Comparison of ENCODE assay signal across 11 mouse cellular contexts in the genomic region with DNA sequence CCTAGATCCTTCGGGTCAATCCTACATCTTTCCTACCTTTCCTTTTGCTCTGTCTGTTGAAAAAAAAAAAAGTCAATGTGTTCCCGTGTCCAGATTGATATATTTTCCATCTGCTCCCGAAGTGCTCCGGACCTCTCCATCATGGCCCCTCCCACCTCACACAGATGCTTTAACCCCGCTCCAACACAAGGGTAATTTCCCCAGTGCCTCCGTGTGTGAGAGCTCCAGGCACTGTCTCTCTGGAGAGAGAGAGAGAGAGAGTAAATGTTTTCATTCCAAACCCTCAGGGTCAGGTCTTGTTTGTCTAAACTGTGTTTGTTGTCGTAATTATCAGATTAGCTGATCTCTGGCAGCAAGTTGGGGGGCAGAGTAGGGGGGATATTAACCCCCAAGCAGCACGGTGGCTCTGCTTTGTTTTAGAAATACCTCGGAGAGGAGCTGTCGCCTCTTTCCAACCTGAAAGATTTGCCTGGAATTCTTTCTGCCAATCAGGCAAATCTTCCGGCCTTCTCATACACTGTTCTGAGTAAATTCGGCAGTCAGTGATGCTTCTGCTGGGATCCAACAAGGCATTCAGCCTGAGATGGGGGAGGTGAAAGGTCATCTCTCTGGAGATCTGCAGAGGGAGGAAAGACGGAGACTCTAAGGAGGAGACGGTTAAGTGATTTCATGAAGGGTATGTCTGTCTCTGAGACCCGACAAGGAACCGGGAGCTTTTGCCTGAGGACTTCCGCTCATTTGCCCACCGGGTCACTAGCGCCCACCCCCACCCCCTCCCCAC. TPM values are rescaled to one million over a fixed set of nuclear protein-coding genes. Genes with fewer than 3 reads are reported as not detected.
DNase-seq lines count a peak whose midpoint lies in the region; ATAC-seq lines count a peak whose summit lies in the region.
"Had no signal": no experiment of that assay in that cellular context is flagged by ENCODE, and none has a peak within 500 bp of the region (broad histone marks: within the 10 kb centered on the region; RNA-seq: fewer than 3 reads in every experiment).

No protein-coding gene starts in this region.

- no peak for DNase-seq in lung, postnatal 36 days
- DNase-seq in hindbrain, embryonic 10.5 days (ENCODE audit: low spot score): peak; percentile 60
- DNase-seq in left cerebral cortex, postnatal 25 days (ENCODE audit: low spot score in 2 of 2): no peak
- no peak for DNase-seq in layer of hippocampus, adult 18-20 months (ENCODE audit: low spot score in 2 of 2)
- no peak for DNase-seq in spleen, postnatal 4 days (ENCODE audit: low spot score in 2 of 2)
- no peak for DNase-seq in layer of hippocampus, adult 8-10 months (ENCODE audit: low spot score in 2 of 2)
- DNase-seq: kidney, adult 11 months; right cerebral cortex, postnatal 14 days had no signal

- H3K4me3 ChIP-seq in lung, embryonic 16.5 days (ENCODE audit: low read length): no peak overlapping the region
- peak overlapping the region; percentile 37 for H3K4me3 ChIP-seq in hindbrain, embryonic 10.5 days
- no peak overlapping the region for H3K4me3 ChIP-seq in midbrain, embryonic 12.5 days
- H3K4me3 ChIP-seq: liver, embryonic 15.5 days had no signal

- no peak overlapping the region for H3K9ac ChIP-seq in lung, embryonic 16.5 days (ENCODE audit: low read length)
- no peak overlapping the region for H3K9ac ChIP-seq in midbrain, embryonic 12.5 days (replicated peaks)
- H3K9ac ChIP-seq: liver, embryonic 15.5 days had no signal

- ATAC-seq in lung, embryonic 16.5 days (ENCODE audit: low read depth): 0 out of 2 replicates have a peak, but pooled peaks have one; percentile 36
- ATAC-seq in midbrain, embryonic 12.5 days (ENCODE audit: low FRiP score, low read depth): no peak

- H3K4me1 ChIP-seq in lung, embryonic 16.5 days (replicated peaks; ENCODE audit: control insufficient read depth, insufficient read depth, low read length): peaks cover 3% of the 10 kb centered on the region; the same call in 1 of the 2 replicates
- peaks cover 18% of the 10 kb centered on the region for H3K4me1 ChIP-seq in hindbrain, embryonic 10.5 days (replicated peaks)
- peaks cover 9% of the 10 kb centered on the region for H3K4me1 ChIP-seq in midbrain, embryonic 12.5 days
- H3K4me1 ChIP-seq: liver, embryonic 15.5 days had no signal

- H3K27me3 ChIP-seq in lung, embryonic 16.5 days (ENCODE audit: control insufficient read depth, insufficient read depth, low read depth, low read length): peaks cover 6% of the 10 kb centered on the region; the same call in 1 of the 2 replicates
- peaks cover 56% of the 10 kb centered on the region for H3K27me3 ChIP-seq in hindbrain, embryonic 10.5 days (ENCODE audit: insufficient read depth, poor library complexity, severe bottlenecking)
- peaks cover 41% of the 10 kb centered on the region for H3K27me3 ChIP-seq in midbrain, embryonic 12.5 days

- H3K36me3 ChIP-seq in lung, embryonic 16.5 days (ENCODE audit: control insufficient read depth, insufficient read depth, low read length): no peaks in the 10 kb centered on the region
- no peaks in the 10 kb centered on the region for H3K36me3 ChIP-seq in hindbrain, embryonic 10.5 days
- H3K36me3 ChIP-seq in midbrain, embryonic 12.5 days: no peaks in the 10 kb centered on the region
- H3K36me3 ChIP-seq: liver, embryonic 15.5 days had no signal

- no peak overlapping the region for H3K27ac ChIP-seq in lung, embryonic 16.5 days (ENCODE audit: low read length)
- peak overlapping the region; percentile 77 for H3K27ac ChIP-seq in hindbrain, embryonic 10.5 days
- H3K27ac ChIP-seq in midbrain, embryonic 12.5 days (replicated peaks): no peak overlapping the region
- H3K27ac ChIP-seq: liver, embryonic 15.5 days had no signal

- intact Hi-C loops in left cerebral cortex, postnatal 25 days (cut with DNase I): no loop called here

- peak overlapping the region; percentile 16; the same call in 1 of the 2 replicates for H3K4me2 ChIP-seq in lung, embryonic 16.5 days (ENCODE audit: low read depth, low read length)
- peak overlapping the region; percentile 43 for H3K4me2 ChIP-seq in midbrain, embryonic 12.5 days (replicated peaks)
- H3K4me2 ChIP-seq: liver, embryonic 15.5 days had no signal

- WGBS in lung, embryonic 16.5 days: 5% methylated on average over 19 of the region's 19 CpGs
- 5% methylated on average over 19 of the region's 19 CpGs for WGBS in hindbrain, embryonic 10.5 days
- WGBS in midbrain, embryonic 12.5 days: 6% methylated on average over 19 of the region's 19 CpGs

- no peaks in the 10 kb centered on the region for H3K9me3 ChIP-seq in lung, embryonic 16.5 days (ENCODE audit: control insufficient read depth, low read length)
- no peaks in the 10 kb centered on the region for H3K9me3 ChIP-seq in hindbrain, embryonic 10.5 days
- H3K9me3 ChIP-seq in midbrain, embryonic 12.5 days: no peaks in the 10 kb centered on the region
- H3K9me3 ChIP-seq: liver, embryonic 15.5 days had no signal

RNA-seq across cellular contexts. Expression of a gene that starts 22.1 kb away (rescaled TPM):
- 26.2 and 26.4 TPM in 2 replicates for polyA plus RNA-seq in lung, embryonic 16.5 days (2015; fragmentation: Nextera tagmentation; extraction: Ambion mirVana)
- polyA plus RNA-seq in hindbrain, embryonic 10.5 days (2016; fragmentation: Nextera tagmentation; extraction: Ambion mirVana): 58.3 and 60.5 TPM in 2 replicates
- 55.1 and 56.2 TPM in 2 replicates for polyA plus RNA-seq in midbrain, embryonic 12.5 days (2016; fragmentation: Nextera tagmentation; extraction: Ambion mirVana)
- 100 to 1,000 TPM; 340 to 351 TPM for total RNA-seq in left cerebral cortex, postnatal 25 days (2021)
- total RNA-seq in layer of hippocampus, adult 18-20 months (2021): 100 to 1,000 TPM; 374 to 381 TPM
- total RNA-seq in layer of hippocampus, adult 8-10 months (2022): 100 to 1,000 TPM; 346 to 399 (median 369) TPM
